Mouse (Mus musculus) embryonic facial prominence, embryonic 11.5 days (tissue): ENCODE results near the gene Fis1. TPM values are rescaled to one million over a fixed set of nuclear protein-coding genes. Genes with fewer than 3 reads are reported as not detected.
A peak's percentile ranks its signal among the peaks of the same experiment; 100 is the strongest.

Experiments used
- ATAC-seq: fragments of 200-750 bp; cut with Nextera tagmentation; replicated peaks from 2 replicates; pipeline ENCODE4 v1.8.0; 2017; ENCODE audit warnings: low read depth; ENCODE audit not compliant: insufficient number of reproducible peaks, low FRiP score, low TSS enrichment
- DNase-seq: peaks from one replicate; pipeline ENCODE4 v3.0.0-alpha.2; 2015; ENCODE audit warnings: low spot score
- H3K27ac ChIP-seq: fragments of 300-500 bp; sonication (generic); replicated peaks from 2 replicates; pipeline ENCODE4 v1.5.1; 2014; ENCODE audit warnings: mild to moderate bottlenecking, low read depth, low read length, control low read depth
- H3K27me3 ChIP-seq: fragments of 300-500 bp; sonication (generic); 2 replicates; pipeline ENCODE4 v1.6.1; 2014; ENCODE audit warnings: mild to moderate bottlenecking, low read length, moderate library complexity, mixed read lengths; ENCODE audit not compliant: control insufficient read depth, insufficient read depth
- H3K36me3 ChIP-seq: fragments of 300-500 bp; sonication (generic); replicated peaks from 2 replicates; pipeline ENCODE4 v1.6.1; 2014; ENCODE audit warnings: low read depth, mild to moderate bottlenecking, low read length, moderate library complexity, mixed read lengths; ENCODE audit not compliant: control insufficient read depth, insufficient read depth
- H3K4me1 ChIP-seq: fragments of 300-500 bp; sonication (generic); 2 replicates; pipeline ENCODE4 v1.6.1; 2014; ENCODE audit warnings: low read length, mixed read lengths; ENCODE audit not compliant: control insufficient read depth, insufficient read depth
- H3K4me2 ChIP-seq: fragments of 300-500 bp; sonication (generic); 2 replicates; pipeline ENCODE4 v1.6.1; 2014; ENCODE audit warnings: low read depth, mild to moderate bottlenecking, control low read depth, low read length, moderate library complexity
- H3K4me3 ChIP-seq: fragments of 300-500 bp; sonication (generic); 2 replicates; pipeline ENCODE4 v1.5.1; 2014; ENCODE audit warnings: low read depth, low read length, control low read depth
- H3K9ac ChIP-seq: fragments of 300-500 bp; sonication (generic); replicated peaks from 2 replicates; pipeline ENCODE4 v1.6.1; 2014; ENCODE audit warnings: mild to moderate bottlenecking, control low read depth, low read length
- H3K9me3 ChIP-seq: fragments of 300-500 bp; sonication (generic); replicated peaks from 2 replicates; pipeline ENCODE4 v1.6.1; 2016; ENCODE audit warnings: mild to moderate bottlenecking, low read length, inconsistent platforms, mixed read lengths; ENCODE audit not compliant: control insufficient read depth
- WGBS: fragments of 180-500 bp; shearing (Covaris S2); extraction: QIAGEN DNeasy Blood & Tissue Kit; methylation state at CpG from one replicate; pipeline ENCODE4 v1.1.7; 2014; 5-methylcytosine and 5-hydroxymethylcytosine counted together
- polyA plus RNA-seq: library from polyadenylated mRNA; unstranded; fragments of >200 nt; fragmentation: Nextera tagmentation; extraction: Ambion mirVana; gene quantifications from 2 replicates; pipeline ENCODE4 v1.2.1, GENCODE M21; 2014

The Fis1 gene
- polyA plus RNA-seq, 1 experiment from 2014 or later: 298 TPM

DNA sequence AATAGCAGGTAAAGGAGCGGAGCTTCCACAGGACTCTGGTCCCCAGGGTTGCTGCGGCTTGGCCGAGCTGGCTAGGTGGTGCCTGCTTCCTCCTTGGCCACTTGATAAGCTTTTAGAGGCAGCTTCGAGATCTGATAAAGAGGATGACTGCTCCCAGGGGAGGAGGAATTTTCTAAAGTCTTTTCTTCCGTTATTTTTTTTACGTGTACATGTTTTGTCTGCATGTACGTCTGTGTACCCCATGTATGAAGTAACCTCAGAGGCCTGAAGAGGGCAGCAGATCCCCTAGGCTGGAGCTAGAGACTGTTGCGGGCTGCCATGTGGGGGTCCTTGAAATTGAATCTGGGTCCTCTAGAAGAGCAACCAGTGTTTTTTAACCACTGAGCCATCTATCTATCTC lies 27.9 kb downstream of the Fis1 start:
- Histone ChIP-seq H3K36me3 (no peaks in the 10 kb centered on the region), H3K9ac (no peak overlapping the region), H3K4me2 (no peak overlapping the region), H3K4me1 (no peaks in the 10 kb centered on the region), H3K4me3 (no peak overlapping the region), H3K9me3 (no peaks in the 10 kb centered on the region), H3K27me3 (no peaks in the 10 kb centered on the region), H3K27ac (no peak overlapping the region)
- ATAC-seq: no peak
- DNase-seq: no peak
- WGBS: 87% methylated on average over 8 of the region's 8 CpGs

DNA sequence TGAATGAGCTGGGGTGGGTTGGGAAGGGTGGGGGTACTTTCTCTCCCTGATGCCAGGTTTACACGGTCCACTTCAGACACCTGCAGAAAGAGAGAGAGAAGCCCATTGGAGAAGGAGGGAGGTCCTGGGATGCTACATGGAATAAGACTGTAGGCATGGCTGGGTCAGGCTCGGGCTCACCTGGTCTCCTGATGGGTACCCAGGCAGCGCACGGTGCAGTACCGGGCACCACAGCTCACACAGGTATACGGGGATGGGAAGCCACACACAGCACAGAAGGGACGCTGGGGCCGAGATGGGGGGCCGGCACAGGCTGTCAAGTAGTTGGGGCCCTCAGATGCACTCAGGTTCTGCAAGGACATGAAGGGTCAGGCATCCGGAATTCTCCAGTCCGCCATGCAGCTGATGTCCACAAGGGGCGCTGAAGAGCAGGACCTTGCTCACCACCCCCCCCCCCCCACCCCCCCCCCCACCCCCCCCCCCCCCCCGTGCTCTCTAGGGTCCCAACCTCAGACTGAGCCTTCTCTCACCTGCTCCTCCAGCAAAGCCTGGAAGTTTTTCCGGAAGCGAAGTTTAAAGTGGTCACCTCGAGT lies 29.4 kb downstream of the Fis1 start:
- peak; percentile 73 for DNase-seq
- H3K9me3 ChIP-seq: no peaks in the 10 kb centered on the region
- no peak for ATAC-seq

DNA sequence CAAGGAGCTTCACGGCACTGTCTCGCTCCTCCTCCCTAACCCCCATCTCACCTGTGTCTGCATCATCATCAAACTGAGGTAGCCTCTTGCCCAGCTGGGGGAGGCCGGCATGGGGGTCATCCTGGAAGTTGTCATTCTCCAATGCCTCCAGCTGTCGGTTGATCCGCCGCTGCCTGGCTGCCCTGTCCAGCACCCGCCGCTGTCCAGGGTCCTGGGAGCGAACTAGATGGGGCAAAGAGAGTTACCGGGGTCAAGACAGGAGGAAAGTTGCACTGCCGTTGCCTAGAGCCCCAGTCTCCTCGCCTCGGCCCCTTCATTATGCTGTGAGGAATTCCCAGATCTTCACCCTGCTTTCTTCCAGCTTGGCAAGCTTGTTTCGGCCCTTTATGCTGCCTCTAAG lies 31.8 kb downstream of the Fis1 start:
- Histone ChIP-seq H3K36me3 (peaks cover 2% of the 10 kb centered on the region; the same call in 1 of the 2 replicates), H3K9me3 (no peaks in the 10 kb centered on the region), H3K9ac (no peak overlapping the region), H3K4me1 (no peaks in the 10 kb centered on the region), H3K27me3 (no peaks in the 10 kb centered on the region), H3K27ac (no peak overlapping the region), H3K4me3 (no peak overlapping the region), H3K4me2 (no peak overlapping the region)
- 46% methylated on average over 14 of the region's 14 CpGs for WGBS
- ATAC-seq: no peak
- peak; percentile 23 for DNase-seq

More for the DNA sequence above, 29.4 kb downstream of the Fis1 start:
- Histone ChIP-seq H3K36me3 (no peaks in the 10 kb centered on the region), H3K9ac (no peak overlapping the region), H3K4me1 (no peaks in the 10 kb centered on the region), H3K27me3 (no peaks in the 10 kb centered on the region), H3K4me3 (no peak overlapping the region), H3K27ac (no peak overlapping the region), H3K4me2 (no peak overlapping the region)
- 54% methylated on average over 13 of the region's 16 CpGs for WGBS

DNA sequence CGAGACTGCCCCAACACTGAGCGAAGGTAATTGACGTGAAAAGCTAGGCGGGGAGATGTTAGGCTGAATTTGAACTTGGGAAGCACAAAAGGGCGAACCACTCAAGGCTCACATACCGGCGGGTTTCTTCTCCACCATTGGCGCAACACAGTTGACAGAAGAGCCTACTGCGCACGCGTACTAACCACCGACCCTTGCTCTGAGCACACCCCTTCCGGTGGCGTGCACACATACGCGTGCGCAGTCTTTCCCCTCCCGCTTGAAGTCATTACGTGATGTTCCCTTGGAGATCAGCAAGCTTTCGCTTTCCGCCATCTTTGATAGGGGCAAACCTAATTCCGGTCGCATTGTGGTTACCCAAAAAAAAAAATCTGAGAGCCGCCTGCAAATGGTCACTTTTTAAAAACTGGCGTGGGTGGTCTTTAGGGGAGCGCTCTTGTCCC lies 33.6 kb downstream of the Fis1 start, which contains the start of gene Plod3:
TSS of gene Plod3 (plus strand) at position 325 of the 443 bp plus-strand sequence.
- no peaks in the 10 kb centered on the region for H3K4me1 ChIP-seq
- peak within 1 kb of the TSS; percentile 96 for H3K27ac ChIP-seq
- H3K9me3 ChIP-seq: no peaks in the 10 kb centered on the region
- DNase-seq (peak; percentile 100), ATAC-seq (peak; percentile 83)
- no peaks in the 10 kb centered on the region for H3K27me3 ChIP-seq
- peak within 1 kb of the TSS; percentile 91 for H3K4me3 ChIP-seq
- H3K4me2 ChIP-seq: peak within 1 kb of the TSS; percentile 91
- WGBS: 0% methylated on average over 26 of the region's 26 CpGs
- peak within 1 kb of the TSS; percentile 97 for H3K9ac ChIP-seq
- H3K36me3 ChIP-seq: peaks cover 11% of the 10 kb centered on the region

DNA sequence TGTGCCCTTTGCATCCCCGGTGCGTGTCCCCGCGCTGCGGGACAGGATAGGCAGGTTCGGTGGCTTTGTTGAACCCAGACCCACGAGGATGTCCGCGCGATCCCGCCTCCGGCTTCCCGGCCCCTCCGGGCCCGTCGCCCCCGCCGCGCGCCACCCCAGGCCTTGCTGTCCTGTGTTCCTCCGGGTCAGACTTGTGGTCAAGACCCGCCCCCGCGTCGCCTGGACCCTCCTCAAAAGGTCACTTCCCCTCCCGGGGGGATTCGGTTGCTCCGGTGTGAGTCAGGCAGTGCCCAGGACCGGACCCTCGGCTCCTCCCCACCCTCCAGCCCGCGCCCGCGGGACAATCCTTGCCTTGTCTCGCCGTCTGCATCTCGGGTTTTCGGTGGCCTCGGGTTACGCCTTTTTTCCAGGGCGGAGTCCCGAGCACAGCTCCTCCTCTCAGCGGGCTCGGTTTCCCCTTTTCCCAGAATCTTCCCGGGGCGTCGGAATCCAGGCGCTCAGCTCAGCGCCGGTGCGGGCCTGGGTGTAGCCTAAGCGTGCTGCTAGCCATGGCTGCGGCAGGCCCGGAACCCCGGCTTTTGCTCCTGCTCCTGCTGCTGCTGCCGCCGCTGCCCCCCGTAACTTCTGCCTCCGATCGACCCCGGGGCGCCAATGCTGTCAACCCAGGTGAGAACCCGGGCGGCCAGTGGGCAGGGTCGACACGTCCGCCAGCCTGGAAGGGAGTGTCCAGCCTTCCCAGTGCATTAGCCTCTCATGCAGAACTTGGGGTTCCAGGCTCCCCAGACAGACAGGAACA lies 34.3 kb downstream of the Fis1 start:
- DNase-seq (peak; percentile 77), ATAC-seq (peak; percentile 51)
- Histone ChIP-seq H3K27ac (peak overlapping the region; percentile 96), H3K27me3 (no peaks in the 10 kb centered on the region), H3K4me3 (peak overlapping the region; percentile 91), H3K4me2 (peak overlapping the region; percentile 91), H3K4me1 (no peaks in the 10 kb centered on the region), H3K9ac (peak overlapping the region; percentile 97), H3K36me3 (peaks cover 13% of the 10 kb centered on the region), H3K9me3 (no peaks in the 10 kb centered on the region)
- WGBS: under 1% methylated on average over 67 of the region's 67 CpGs

DNA sequence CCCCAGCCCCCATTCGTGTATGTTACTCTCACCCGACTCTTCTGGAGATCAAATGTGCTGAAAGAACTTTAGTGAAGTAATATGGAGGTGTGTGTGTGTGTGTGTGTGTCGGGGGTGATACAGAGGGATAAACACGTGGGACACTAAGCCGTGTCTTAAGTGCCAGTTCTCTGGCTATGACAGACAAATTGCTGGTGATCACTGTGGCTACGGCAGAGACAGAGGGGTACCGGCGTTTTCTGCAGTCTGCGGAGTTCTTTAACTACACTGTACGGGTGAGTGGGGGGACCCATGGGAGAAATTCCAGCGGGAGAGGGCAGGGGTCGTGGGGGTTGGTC lies 34.8 kb downstream of the Fis1 start, which contains the start of gene Znhit1:
TSS of gene Znhit1 (minus strand) at position 88 of the 338 bp plus-strand sequence.
- ATAC-seq: no peak

DNA sequence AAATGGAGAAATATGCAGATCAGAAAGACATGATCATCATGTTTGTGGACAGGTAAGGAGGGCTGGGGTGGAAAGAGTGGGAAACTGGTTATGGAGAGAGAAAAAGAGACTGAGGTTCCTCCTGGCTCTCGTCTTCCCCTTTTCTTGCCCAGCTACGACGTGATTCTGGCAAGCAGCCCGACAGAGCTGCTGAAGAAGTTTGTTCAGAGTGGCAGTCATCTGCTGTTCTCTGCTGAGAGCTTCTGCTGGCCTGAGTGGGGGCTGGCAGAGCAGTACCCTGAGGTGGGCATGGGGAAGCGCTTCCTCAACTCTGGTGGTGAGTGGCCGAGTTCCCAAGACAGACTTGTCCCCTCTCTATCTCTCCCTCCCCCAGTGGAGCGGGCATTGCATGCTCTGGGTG lies 35.3 kb downstream of the Fis1 start:
- Histone ChIP-seq H3K27ac (no peak overlapping the region), H3K4me2 (peak overlapping the region; percentile 91), H3K9me3 (no peaks in the 10 kb centered on the region), H3K36me3 (peaks cover 13% of the 10 kb centered on the region), H3K4me1 (no peaks in the 10 kb centered on the region), H3K9ac (peak overlapping the region; percentile 97), H3K27me3 (no peaks in the 10 kb centered on the region), H3K4me3 (peak overlapping the region; percentile 91)
- DNase-seq (no peak), ATAC-seq (no peak)
- 81% methylated on average over 7 of the region's 7 CpGs for WGBS

More for the DNA sequence above, 34.8 kb downstream of the Fis1 start, which contains the start of gene Znhit1:
- Histone ChIP-seq H3K27ac (peak within 1 kb of the TSS; percentile 96), H3K9me3 (no peaks in the 10 kb centered on the region), H3K36me3 (peaks cover 13% of the 10 kb centered on the region), H3K4me2 (peak within 1 kb of the TSS; percentile 91), H3K4me3 (peak within 1 kb of the TSS; percentile 91), H3K9ac (peak within 1 kb of the TSS; percentile 97), H3K27me3 (no peaks in the 10 kb centered on the region), H3K4me1 (no peaks in the 10 kb centered on the region)
- 8% methylated on average over 12 of the region's 12 CpGs for WGBS
- no peak for DNase-seq

DNA sequence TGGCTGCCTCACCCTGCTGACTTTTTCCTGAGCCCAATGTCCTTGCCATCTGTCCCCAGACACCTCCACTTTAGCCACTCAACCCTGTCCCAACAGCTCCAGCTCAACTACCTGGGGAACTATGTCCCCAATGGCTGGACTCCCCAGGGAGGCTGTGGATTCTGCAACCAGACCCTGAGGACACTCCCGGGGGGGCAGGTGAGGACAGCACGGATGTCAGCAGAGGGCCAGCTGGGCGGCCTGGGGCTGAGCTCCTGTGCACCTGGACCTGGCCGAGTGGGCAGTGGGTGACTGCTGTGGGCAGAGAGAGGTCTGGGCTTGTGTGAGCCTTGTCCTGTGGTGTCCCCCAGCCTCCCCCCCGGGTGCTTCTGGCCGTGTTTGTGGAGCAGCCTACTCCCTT lies 36.7 kb downstream of the Fis1 start:
- no peaks in the 10 kb centered on the region for H3K9me3 ChIP-seq
- H3K4me3 ChIP-seq: no peak overlapping the region
- H3K4me2 ChIP-seq: no peak overlapping the region
- no peak overlapping the region for H3K27ac ChIP-seq
- WGBS: 97% methylated on average over 6 of the region's 6 CpGs
- H3K4me1 ChIP-seq: no peaks in the 10 kb centered on the region
- no peak for ATAC-seq
- H3K36me3 ChIP-seq: peaks cover 18% of the 10 kb centered on the region
- no peak for DNase-seq
- H3K27me3 ChIP-seq: no peaks in the 10 kb centered on the region
- H3K9ac ChIP-seq: no peak overlapping the region
